Comparison of ENCODE assay signal across 23 mouse cellular contexts in the genomic region with DNA sequence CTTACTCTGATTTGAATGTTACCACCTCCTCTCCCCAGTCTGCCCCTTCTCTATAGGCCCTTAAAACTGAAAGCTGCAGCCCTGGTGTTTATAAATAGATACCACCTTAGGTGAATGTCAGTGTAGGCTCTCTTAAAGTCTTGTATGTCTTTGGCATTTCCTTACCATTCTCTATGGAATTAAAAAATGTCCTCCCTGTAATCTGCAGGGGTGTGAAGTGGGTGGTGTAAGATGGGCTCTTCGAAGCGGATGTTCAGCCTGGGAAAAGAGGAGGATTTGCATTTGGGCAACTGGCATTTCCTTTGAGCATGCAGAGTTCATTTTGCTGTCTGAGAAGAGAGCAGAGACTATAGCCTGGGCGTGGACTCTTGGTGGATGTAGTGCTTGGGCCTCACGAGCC.
"Had no signal": no experiment of that assay in that cellular context is flagged by ENCODE, and none has a peak within 500 bp of the region (broad histone marks: within the 10 kb centered on the region; RNA-seq: fewer than 3 reads in every experiment).

No protein-coding gene starts in this region.

- H3K4me1 ChIP-seq: stomach, embryonic 15.5 days had no signal

- H3K9ac ChIP-seq: kidney, embryonic 15.5 days; limb, embryonic 12.5 days; limb, embryonic 15.5 days; liver, embryonic 14.5 days; liver, postnatal 0 days; lung, embryonic 14.5 days; midbrain, embryonic 12.5 days; midbrain, embryonic 15.5 days; neural tube, embryonic 12.5 days; neural tube, embryonic 15.5 days; stomach, embryonic 15.5 days had no signal

- H3K9me3 ChIP-seq: kidney, embryonic 15.5 days; limb, embryonic 12.5 days; limb, embryonic 15.5 days; midbrain, embryonic 12.5 days; midbrain, embryonic 15.5 days; neural tube, embryonic 12.5 days; neural tube, embryonic 15.5 days; stomach, embryonic 15.5 days had no signal

- H3K4me3 ChIP-seq: kidney, embryonic 15.5 days; limb, embryonic 12.5 days; limb, embryonic 15.5 days; midbrain, embryonic 12.5 days; midbrain, embryonic 15.5 days; neural tube, embryonic 12.5 days; neural tube, embryonic 15.5 days; stomach, embryonic 15.5 days had no signal

- H3K27me3 ChIP-seq: kidney, embryonic 15.5 days; limb, embryonic 12.5 days; limb, embryonic 15.5 days; midbrain, embryonic 12.5 days; midbrain, embryonic 15.5 days; neural tube, embryonic 12.5 days; neural tube, embryonic 15.5 days; stomach, embryonic 15.5 days had no signal

- H3K27ac ChIP-seq: kidney, embryonic 15.5 days; limb, embryonic 12.5 days; limb, embryonic 15.5 days; liver, embryonic 14.5 days; macrophage; midbrain, embryonic 12.5 days; midbrain, embryonic 15.5 days; neural tube, embryonic 12.5 days; neural tube, embryonic 15.5 days; stomach, embryonic 15.5 days had no signal

- H3K4me2 ChIP-seq: kidney, embryonic 15.5 days; limb, embryonic 12.5 days; limb, embryonic 15.5 days; liver, embryonic 11.5 days; lung, embryonic 14.5 days; midbrain, embryonic 12.5 days; midbrain, embryonic 15.5 days; neural tube, embryonic 12.5 days; neural tube, embryonic 15.5 days; stomach, embryonic 15.5 days had no signal

- ATAC-seq: liver, postnatal 0 days; lung, postnatal 0 days had no signal

- DNase-seq: kidney, adult 11 months; kidney, adult 8-10 months; kidney, postnatal 10 days; kidney, postnatal 36 days; layer of hippocampus, postnatal 36 days; liver, postnatal 0 days; lung, embryonic 14.5 days; right cerebral cortex, postnatal 25 days; spleen, adult 18-20 months; thymus, adult 18-20 months; thymus, postnatal 36 days had no signal

- H3K36me3 ChIP-seq: kidney, embryonic 15.5 days; limb, embryonic 12.5 days; limb, embryonic 15.5 days; midbrain, embryonic 12.5 days; midbrain, embryonic 15.5 days; neural tube, embryonic 12.5 days; neural tube, embryonic 15.5 days; stomach, embryonic 15.5 days had no signal
